Mouse (Mus musculus): ENCODE results near the gene Shank1. TPM values are rescaled to one million over a fixed set of nuclear protein-coding genes. Genes with fewer than 3 reads are reported as not detected.

Gene Shank1
- total and polyA plus RNA-seq, 3 experiments, result 0.12 to 3.9 TPM; not detected in 1

DNA sequence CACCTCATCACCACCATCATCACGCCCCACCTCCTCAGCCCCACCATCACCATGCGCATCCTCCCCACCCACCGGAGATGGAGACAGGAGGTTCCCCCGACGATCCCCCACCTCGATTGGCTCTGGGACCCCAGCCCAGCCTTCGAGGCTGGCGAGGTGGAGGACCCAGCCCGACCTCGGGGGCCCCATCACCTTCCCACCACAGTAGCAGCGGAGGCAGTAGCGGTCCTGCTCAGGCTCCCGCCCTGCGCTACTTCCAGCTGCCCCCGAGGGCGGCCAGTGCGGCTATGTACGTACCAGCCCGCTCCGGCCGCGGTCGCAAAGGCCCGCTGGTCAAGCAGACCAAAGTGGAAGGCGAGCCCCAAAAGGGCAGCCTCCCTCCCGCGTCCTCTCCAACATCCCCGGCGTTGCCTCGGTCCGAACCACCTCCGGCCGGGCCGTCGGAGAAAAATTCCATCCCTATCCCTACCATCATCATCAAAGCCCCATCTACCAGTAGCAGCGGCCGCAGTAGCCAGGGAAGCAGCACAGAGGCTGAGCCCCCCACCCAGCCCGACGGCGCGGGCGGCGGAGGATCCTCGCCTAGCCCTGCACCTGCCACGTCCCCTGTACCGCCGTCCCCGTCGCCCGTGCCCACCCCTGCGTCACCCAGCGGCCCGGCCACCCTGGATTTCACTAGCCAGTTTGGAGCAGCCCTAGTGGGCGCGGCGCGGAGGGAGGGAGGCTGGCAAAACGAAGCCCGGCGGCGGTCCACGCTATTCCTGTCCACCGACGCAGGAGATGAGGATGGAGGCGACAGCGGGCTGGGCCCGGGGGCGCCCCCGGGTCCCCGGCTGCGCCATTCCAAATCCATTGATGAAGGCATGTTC is 42.1 kb downstream of the Shank1 start:
- TF ChIP-seq SMC3 (IDR thresholded peaks at IDR 0.05; ENCODE audit: low read depth, low read length), result no peak
- no peak for TF ChIP-seq MAFK (IDR thresholded peaks at IDR 0.05; ENCODE audit: borderline replicate concordance, low read depth, low read length)
- TF ChIP-seq JUND (IDR thresholded peaks at IDR 0.05; ENCODE audit: low read depth, low read length), result no peak
- TF ChIP-seq USF2 (IDR thresholded peaks at IDR 0.05; ENCODE audit: borderline replicate concordance in 1 of 2, insufficient read depth in 1 of 2, low read depth in 1 of 2, low read length in 2 of 2), result no peak
- TF ChIP-seq BHLHE40 (IDR thresholded peaks at IDR 0.05; ENCODE audit: borderline replicate concordance, low read depth, low read length), result no peak
- no peak for TF ChIP-seq CHD2 (IDR thresholded peaks at IDR 0.05; ENCODE audit: low read length)
- no peak for TF ChIP-seq EP300 (IDR thresholded peaks at IDR 0.05; ENCODE audit: low read depth in 1 of 2, low read length in 2 of 2)
- no peak for TF ChIP-seq GABPA (IDR thresholded peaks at IDR 0.05; ENCODE audit: low read depth, low read length)
- no peak for TF ChIP-seq E2F4 (IDR thresholded peaks at IDR 0.05; ENCODE audit: borderline replicate concordance, low read depth, low read length)
- no peak for TF ChIP-seq USF1 (IDR thresholded peaks at IDR 0.05; ENCODE audit: low read depth, low read length)
- no peak for TF ChIP-seq CTCF (IDR thresholded peaks at IDR 0.05 in 2 of 3, conservative IDR thresholded peaks at IDR 0.05 in 1 of 3; ENCODE audit: control insufficient read depth in 1 of 3, insufficient read depth in 1 of 3, low read depth in 2 of 3, low read length in 3 of 3, poor library complexity in 1 of 3, severe bottlenecking in 1 of 3)
- TF ChIP-seq TBP (IDR thresholded peaks at IDR 0.05; ENCODE audit: low read depth, low read length), result no peak
- TF ChIP-seq ZMIZ1 (IDR thresholded peaks at IDR 0.05; ENCODE audit: low read depth, low read length), result no peak
- TF ChIP-seq SIN3A (IDR thresholded peaks at IDR 0.05; ENCODE audit: low read length), result no peak
- TF ChIP-seq ELF1 (IDR thresholded peaks at IDR 0.05; ENCODE audit: low read depth, low read length), result no peak
- no peak for TF ChIP-seq KAT2A (conservative IDR thresholded peaks at IDR 0.05; ENCODE audit: low read depth, low read length)
- TF ChIP-seq GATA1 (IDR thresholded peaks at IDR 0.05; ENCODE audit: low read depth, low read length), result no peak
- TF ChIP-seq HCFC1 (IDR thresholded peaks at IDR 0.05; ENCODE audit: low read depth, low read length), result no peak
- no peak for TF ChIP-seq MAZ (IDR thresholded peaks at IDR 0.05; ENCODE audit: low read depth, low read length)
- no peak for TF ChIP-seq RAD21 (IDR thresholded peaks at IDR 0.05; ENCODE audit: low read depth, low read length)
- H3K9me3 ChIP-seq (replicated peaks; ENCODE audit: insufficient read depth, low read length), result no peaks in the 10 kb centered on the region
- no peaks in the 10 kb centered on the region for H3K79me2 ChIP-seq (ENCODE audit: control insufficient read depth, insufficient read depth, low read length, poor library complexity)
- no peak overlapping the region for H3K4me3 ChIP-seq (ENCODE audit: control insufficient read depth in 1 of 2, insufficient read depth in 1 of 2, low read depth in 2 of 2, low read length in 2 of 2)
- H3K36me3 ChIP-seq (ENCODE audit: control insufficient read depth in 1 of 2, insufficient read depth in 2 of 2, low read length in 2 of 2), result 0 out of 4 replicates have a peak, but pooled peaks cover 0 to 2% of the 10 kb centered on the region in 2 experiments
- no peak overlapping the region for H3K9ac ChIP-seq (ENCODE audit: control insufficient read depth, low read depth, low read length, poor library complexity, severe bottlenecking)
- H3K27me3 ChIP-seq (ENCODE audit: control insufficient read depth in 1 of 2, insufficient read depth in 2 of 2, low read length in 2 of 2), result no peaks in the 10 kb centered on the region
- no peak overlapping the region for H3K27ac ChIP-seq (ENCODE audit: control insufficient read depth, low read depth, low read length)
- DNase-seq (ENCODE audit: low read depth, low spot score), result no peak
- H3K4me1 ChIP-seq (ENCODE audit: control insufficient read depth in 1 of 2, insufficient read depth in 2 of 2, low read length in 2 of 2), result peaks cover 0 to 13% of the 10 kb centered on the region in 2 experiments; a peak in 2 of 4 replicates
